Mouse (Mus musculus) heart, embryonic 13.5 days (tissue): Measurements from ENCODE around the gene Tmf1. TPM values are rescaled to one million over a fixed set of nuclear protein-coding genes. Genes with fewer than 3 reads are reported as not detected.

Experiments
- ATAC-seq: fragments of 200-750 bp; cut with Nextera tagmentation; 2 replicates; pipeline ENCODE4 v1.8.0; 2017; ENCODE audit warnings: moderate TSS enrichment; ENCODE audit not compliant: insufficient number of reproducible peaks, low FRiP score, low TSS enrichment; ENCODE audit errors: extremely low read depth
- H3K27ac ChIP-seq: fragments of 300-500 bp; sonication (generic); replicated peaks from 2 replicates; pipeline ENCODE4 v1.5.1; 2015; ENCODE audit warnings: moderate library complexity, mild to moderate bottlenecking, inconsistent platforms
- H3K27me3 ChIP-seq: fragments of 300-500 bp; sonication (generic); replicated peaks from 2 replicates; pipeline ENCODE4 v1.6.1; 2015; ENCODE audit warnings: mild to moderate bottlenecking, inconsistent platforms
- H3K36me3 ChIP-seq: fragments of 300-500 bp; sonication (generic); 2 replicates; pipeline ENCODE4 v1.6.1; 2015; ENCODE audit warnings: mild to moderate bottlenecking, inconsistent platforms
- H3K4me1 ChIP-seq: fragments of 300-500 bp; sonication (generic); 2 replicates; pipeline ENCODE4 v1.6.1; 2015; ENCODE audit warnings: inconsistent platforms
- H3K4me2 ChIP-seq: fragments of 300-500 bp; sonication (generic); 2 replicates; pipeline ENCODE4 v1.6.1; 2015; ENCODE audit warnings: inconsistent platforms, mild to moderate bottlenecking, moderate library complexity
- H3K4me3 ChIP-seq: fragments of 300-500 bp; sonication (generic); 2 replicates; pipeline ENCODE4 v1.5.1; 2015; ENCODE audit warnings: moderate library complexity, mild to moderate bottlenecking, inconsistent platforms
- H3K9ac ChIP-seq: fragments of 300-500 bp; sonication (generic); 2 replicates; pipeline ENCODE4 v1.6.1; 2015; ENCODE audit warnings: inconsistent platforms, mild to moderate bottlenecking, moderate library complexity
- H3K9me3 ChIP-seq: fragments of 300-500 bp; sonication (generic); 2 replicates; pipeline ENCODE4 v1.6.1; 2016; ENCODE audit warnings: inconsistent platforms
- WGBS: fragments of 180-500 bp; shearing (Covaris S2); methylation state at CpG from one replicate; pipeline ENCODE4 v1.1.7; 2015; ENCODE audit warnings: mixed read lengths; 5-methylcytosine and 5-hydroxymethylcytosine counted together
- polyA plus RNA-seq: library from polyadenylated mRNA; unstranded; fragments of >200 nt; fragmentation: Nextera tagmentation; extraction: Ambion mirVana; gene quantifications from 2 replicates; pipeline ENCODE4 v1.2.1, GENCODE M21; 2015

The Tmf1 gene
- polyA plus RNA-seq, 1 experiment from 2014 or later: 23.6 TPM

GRCm38 (mm10) chr6:97200437-97200836 is 21.5 kb upstream of the Tmf1 start:
- Histone ChIP-seq H3K27ac (no peak overlapping the region), H3K27me3 (no peaks in the 10 kb centered on the region), H3K9ac (no peak overlapping the region), H3K4me1 (peaks cover 17% of the 10 kb centered on the region), H3K9me3 (no peaks in the 10 kb centered on the region), H3K36me3 (peaks cover 49% of the 10 kb centered on the region), H3K4me3 (no peak overlapping the region), H3K4me2 (no peak overlapping the region)
- WGBS: 70% methylated on average over 3 of the region's 3 CpGs
- ATAC-seq: no peak

- peak; percentile 38; the same call in 1 of the 2 replicates for ATAC-seq
- Histone ChIP-seq H3K27ac (peak overlapping the region; percentile 90), H3K4me1 (peaks cover 37% of the 10 kb centered on the region), H3K27me3 (no peaks in the 10 kb centered on the region), H3K36me3 (peaks cover 37% of the 10 kb centered on the region), H3K9me3 (no peaks in the 10 kb centered on the region), H3K4me2 (peak overlapping the region; percentile 73), H3K4me3 (peak overlapping the region; percentile 99), H3K9ac (peak overlapping the region; percentile 98)
- WGBS: 9% methylated on average over 11 of the region's 11 CpGs
These were observed 476 bp upstream of the Tmf1 start for GRCm38 (mm10) chr6:97179367-97179828.

GRCm38 (mm10) chr6:97175716-97176115 is 3.2 kb downstream of the Tmf1 start:
- WGBS: 73% methylated on average over 11 of the region's 11 CpGs
- Histone ChIP-seq H3K4me3 (no peak overlapping the region), H3K36me3 (peaks cover 51% of the 10 kb centered on the region)

GRCm38 (mm10) chr6:97150156-97150555 is 28.8 kb downstream of the Tmf1 start:
- Histone ChIP-seq H3K9ac (no peak overlapping the region), H3K9me3 (no peaks in the 10 kb centered on the region), H3K4me3 (no peak overlapping the region), H3K4me2 (no peak overlapping the region), H3K27me3 (no peaks in the 10 kb centered on the region), H3K27ac (no peak overlapping the region), H3K4me1 (peaks cover 27% of the 10 kb centered on the region), H3K36me3 (peaks cover 24% of the 10 kb centered on the region)
- 79% methylated on average over 6 of the region's 6 CpGs for WGBS
- ATAC-seq: no peak

More at GRCm38 (mm10) chr6:97175716-97176115, 3.2 kb downstream of the Tmf1 start:
- Histone ChIP-seq H3K4me1 (peaks cover 37% of the 10 kb centered on the region), H3K9ac (no peak overlapping the region), H3K4me2 (peak overlapping the region; percentile 24; the same call in 1 of the 2 replicates), H3K27me3 (no peaks in the 10 kb centered on the region), H3K9me3 (no peaks in the 10 kb centered on the region), H3K27ac (no peak overlapping the region)
- no peak for ATAC-seq

- WGBS: 82% methylated on average over 2 of the region's 2 CpGs
- Histone ChIP-seq H3K4me2 (no peak overlapping the region), H3K27me3 (no peaks in the 10 kb centered on the region), H3K36me3 (peaks cover 24% of the 10 kb centered on the region), H3K9ac (no peak overlapping the region), H3K4me1 (peaks cover 28% of the 10 kb centered on the region), H3K9me3 (no peaks in the 10 kb centered on the region), H3K27ac (peak overlapping the region; percentile 85; the same call in 1 of the 2 replicates), H3K4me3 (no peak overlapping the region)
- ATAC-seq: no peak
These were observed 29.2 kb downstream of the Tmf1 start for GRCm38 (mm10) chr6:97149721-97150120.

- under 1% methylated on average over 56 of the region's 56 CpGs for WGBS
- ATAC-seq: peak; percentile 70
- no peaks in the 10 kb centered on the region for H3K9me3 ChIP-seq
- H3K4me3 ChIP-seq: peak within 1 kb of the TSS; percentile 84
- peak within 1 kb of the TSS; percentile 85 for H3K27ac ChIP-seq
- peak within 1 kb of the TSS; percentile 92 for H3K9ac ChIP-seq
- peaks cover 36% of the 10 kb centered on the region for H3K4me1 ChIP-seq
- H3K4me2 ChIP-seq: peak within 1 kb of the TSS; percentile 96
- H3K36me3 ChIP-seq: peaks cover 24% of the 10 kb centered on the region
- no peaks in the 10 kb centered on the region for H3K27me3 ChIP-seq
These were observed 30.3 kb downstream of the Tmf1 start, which contains the start of gene Eogt for GRCm38 (mm10) chr6:97148383-97149251. Gene Eogt (minus strand): TSS chr6:97149182.

- Histone ChIP-seq H3K36me3 (peaks cover 21% of the 10 kb centered on the region), H3K4me2 (peak overlapping the region; percentile 96), H3K4me1 (peaks cover 36% of the 10 kb centered on the region), H3K27ac (peak overlapping the region; percentile 85), H3K27me3 (no peaks in the 10 kb centered on the region), H3K4me3 (peak overlapping the region; percentile 84), H3K9ac (peak overlapping the region; percentile 92), H3K9me3 (no peaks in the 10 kb centered on the region)
- ATAC-seq: no peak
- 12% methylated on average over 18 of the region's 18 CpGs for WGBS
These were observed 31.1 kb downstream of the Tmf1 start for GRCm38 (mm10) chr6:97147755-97148382.

- H3K4me1 ChIP-seq: peaks cover 36% of the 10 kb centered on the region
- H3K4me2 ChIP-seq: no peak overlapping the region
- 91% methylated on average over 7 of the region's 7 CpGs for WGBS
- H3K36me3 ChIP-seq: peaks cover 38% of the 10 kb centered on the region
- no peaks in the 10 kb centered on the region for H3K27me3 ChIP-seq
- H3K9ac ChIP-seq: no peak overlapping the region
- no peaks in the 10 kb centered on the region for H3K9me3 ChIP-seq
- H3K4me3 ChIP-seq: no peak overlapping the region
- no peak for ATAC-seq
- no peak overlapping the region for H3K27ac ChIP-seq
These were observed 33.8 kb downstream of the Tmf1 start for GRCm38 (mm10) chr6:97145156-97145555.

- H3K9ac ChIP-seq: no peak overlapping the region
- H3K4me1 ChIP-seq: peaks cover 32% of the 10 kb centered on the region
- H3K9me3 ChIP-seq: peaks cover 5% of the 10 kb centered on the region; the same call in 1 of the 2 replicates
- H3K36me3 ChIP-seq: peaks cover 46% of the 10 kb centered on the region
- H3K27ac ChIP-seq: 0 out of 2 replicates have a peak overlapping the region, but pooled peaks have one; percentile 20
- no peaks in the 10 kb centered on the region for H3K27me3 ChIP-seq
- H3K4me3 ChIP-seq: no peak overlapping the region
- 30% methylated on average over 7 of the region's 7 CpGs for WGBS
- no peak for ATAC-seq
- no peak overlapping the region for H3K4me2 ChIP-seq
These were observed 34.6 kb downstream of the Tmf1 start for GRCm38 (mm10) chr6:97144359-97144758.

- ATAC-seq: no peak
- H3K4me2 ChIP-seq: no peak overlapping the region
These were observed 36.3 kb downstream of the Tmf1 start for GRCm38 (mm10) chr6:97142611-97143010.

GRCm38 (mm10) chr6:97141811-97142210 is 37.1 kb downstream of the Tmf1 start:
- no peak for ATAC-seq
- Histone ChIP-seq H3K9ac (no peak overlapping the region), H3K36me3 (peaks cover 54% of the 10 kb centered on the region), H3K27me3 (no peaks in the 10 kb centered on the region), H3K9me3 (peaks cover 5% of the 10 kb centered on the region; the same call in 1 of the 2 replicates), H3K4me3 (no peak overlapping the region), H3K27ac (no peak overlapping the region), H3K4me2 (no peak overlapping the region), H3K4me1 (peaks cover 15% of the 10 kb centered on the region)
- 71% methylated on average over 7 of the region's 7 CpGs for WGBS

More at GRCm38 (mm10) chr6:97142611-97143010, 36.3 kb downstream of the Tmf1 start:
- 41% methylated on average over 8 of the region's 8 CpGs for WGBS
- H3K9me3 ChIP-seq: peaks cover 5% of the 10 kb centered on the region; the same call in 1 of the 2 replicates
- peaks cover 23% of the 10 kb centered on the region for H3K4me1 ChIP-seq
- H3K9ac ChIP-seq: 0 out of 2 replicates have a peak overlapping the region, but pooled peaks have one; percentile 5
- H3K27ac ChIP-seq: no peak overlapping the region
- H3K27me3 ChIP-seq: no peaks in the 10 kb centered on the region
- no peak overlapping the region for H3K4me3 ChIP-seq
- H3K36me3 ChIP-seq: peaks cover 54% of the 10 kb centered on the region
